Mouse (Mus musculus) frontal cortex, postnatal 36 days (tissue): ENCODE data around the gene Smoc2.

ENCODE experiments used
- DNase-seq, 2 experiments: peaks; one replicate each; pipeline ENCODE4 v3.0.0; 2022; ENCODE audit warnings: low spot score in 2 of 2

The Smoc2 gene

GRCm38 (mm10) chr17:14407874-14408273 is 128.6 kb downstream of the Smoc2 start:
- no peak for DNase-seq

GRCm38 (mm10) chr17:14412460-14412859 is 133.2 kb downstream of the Smoc2 start:
- no peak for DNase-seq

GRCm38 (mm10) chr17:14414511-14414910 is 135.2 kb downstream of the Smoc2 start:
- DNase-seq = no peak

GRCm38 (mm10) chr17:14420460-14421046 is 141.2 kb downstream of the Smoc2 start:
- DNase-seq = no peak

DNA sequence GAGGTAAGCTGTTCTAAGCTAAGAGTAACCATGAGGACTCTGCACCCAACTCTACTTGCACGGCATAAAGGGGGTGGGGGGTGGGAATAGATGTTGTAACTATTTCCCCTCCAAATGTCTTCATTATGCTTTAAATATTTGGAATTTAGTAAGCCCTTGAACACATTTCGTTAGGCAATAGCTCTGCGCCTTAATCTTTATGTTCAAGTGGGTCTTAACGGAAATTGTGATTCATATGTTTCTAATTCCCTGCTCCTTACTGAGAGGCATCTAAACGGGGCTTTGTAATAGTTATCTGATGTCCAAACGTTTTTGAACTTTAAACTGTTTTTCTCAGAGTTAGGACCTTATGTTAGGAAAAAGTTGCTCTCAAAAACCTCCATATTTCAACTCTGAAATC is 147.2 kb downstream of the Smoc2 start:
- DNase-seq = no peak

DNA sequence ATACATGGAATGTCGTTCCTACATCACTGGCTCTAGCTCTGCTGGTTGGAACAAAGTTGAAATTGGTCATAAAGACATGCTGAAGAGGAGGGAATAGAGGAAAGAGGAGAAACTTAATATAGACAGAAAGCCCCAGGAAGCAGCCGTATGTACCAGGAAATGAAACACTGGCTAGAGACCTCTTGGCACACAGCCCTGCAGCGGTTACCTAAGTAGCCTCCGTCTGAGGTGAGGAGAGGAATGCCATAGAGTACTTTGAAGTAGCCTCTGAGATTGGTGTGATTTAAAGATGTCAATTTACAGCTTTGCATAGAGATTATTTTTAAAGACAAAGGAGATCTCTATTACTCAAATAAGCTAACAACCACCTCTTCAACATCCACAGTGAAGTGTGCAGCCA is 155.4 kb downstream of the Smoc2 start:
- DNase-seq = no peak

DNA sequence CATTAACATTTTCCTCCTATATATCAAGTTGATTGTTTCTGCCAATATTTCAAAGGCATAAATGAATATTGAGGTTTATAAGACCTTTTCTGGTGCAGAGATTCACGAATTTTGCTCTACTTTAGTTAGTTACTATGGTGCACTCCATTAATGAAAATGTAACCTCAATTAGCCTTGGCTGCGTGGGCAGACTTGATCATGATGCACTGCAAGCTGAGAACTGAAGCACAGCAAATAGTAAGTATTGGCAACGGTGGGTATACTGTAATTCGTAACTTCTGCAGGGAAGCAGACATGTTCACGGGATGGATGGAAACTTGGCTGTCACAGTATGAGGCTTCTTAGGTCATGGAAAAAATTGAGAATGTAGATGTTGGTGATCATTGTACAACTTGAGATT is 166.3 kb downstream of the Smoc2 start:
- no peak for DNase-seq

DNA sequence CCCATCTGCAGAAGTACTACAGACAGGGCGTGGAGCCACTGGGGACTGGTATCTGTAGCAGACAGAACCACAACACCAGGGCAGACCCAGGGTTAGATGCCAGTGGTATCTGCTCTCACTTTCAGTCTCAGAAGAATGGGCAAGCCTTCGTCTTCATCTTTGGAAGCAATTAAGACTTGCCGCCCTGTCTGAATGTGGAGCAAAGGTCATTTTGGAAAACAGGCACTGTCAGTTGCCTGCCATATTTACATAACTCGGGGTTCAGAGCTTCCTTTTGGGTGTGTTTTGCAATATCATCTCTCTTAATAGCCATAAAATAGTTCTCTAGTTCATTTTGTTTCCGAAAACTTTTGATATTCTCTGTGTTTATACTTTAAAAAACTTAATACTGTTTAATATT is 168.0 kb downstream of the Smoc2 start:
- no peak for DNase-seq
